In genomic region chr1:121527600-121528398, GRCm38 (mm10) we compare ENCODE assay signal across 8 mouse cellular contexts. TPM values are rescaled to one million over a fixed set of nuclear protein-coding genes. Genes with fewer than 3 reads are reported as not detected.
A peak's percentile ranks its signal among the peaks of the same experiment; 100 is the strongest.
DNase-seq lines count a peak whose midpoint lies in the region; ATAC-seq lines count a peak whose summit lies in the region.

No protein-coding gene starts in this region.

- no peak overlapping the region for H3K27ac ChIP-seq in limb, embryonic 10.5 days
- no peak overlapping the region for H3K27ac ChIP-seq in neural tube, embryonic 15.5 days (replicated peaks)

- DNase-seq in cerebellum, postnatal 10 days: peak; percentile 43
- no peak for DNase-seq in cerebellum, adult 11 months
- peak; percentile 52 for DNase-seq in limb, embryonic 10.5 days (ENCODE audit: low spot score)
- DNase-seq in adrenal gland, adult (ENCODE audit: inconsistent age in 2 of 2, low spot score in 1 of 2): no peak

- no peak for ATAC-seq in megakaryocyte, adult 5-6 weeks (ENCODE audit: poor library complexity, severe bottlenecking)
- peak; percentile 77 for ATAC-seq in neural tube, embryonic 15.5 days (ENCODE audit: low FRiP score)
- ATAC-seq in monocyte, adult 5-6 weeks (replicated peaks; ENCODE audit: insufficient number of reproducible peaks, low FRiP score, low TSS enrichment, poor library complexity, severe bottlenecking): no peak

- H3K9me3 ChIP-seq in megakaryocyte, embryonic 14.5 days: peaks cover 10% of the 10 kb centered on the region
- H3K9me3 ChIP-seq in limb, embryonic 10.5 days (replicated peaks): no peaks in the 10 kb centered on the region
- no peaks in the 10 kb centered on the region for H3K9me3 ChIP-seq in neural tube, embryonic 15.5 days (replicated peaks)

- peaks cover 16% of the 10 kb centered on the region for H3K4me1 ChIP-seq in megakaryocyte, embryonic 14.5 days
- peaks cover 16% of the 10 kb centered on the region for H3K4me1 ChIP-seq in limb, embryonic 10.5 days
- peaks cover 16% of the 10 kb centered on the region for H3K4me1 ChIP-seq in neural tube, embryonic 15.5 days

- 14% methylated on average over 55 of the region's 55 CpGs for WGBS in limb, embryonic 10.5 days
- WGBS in neural tube, embryonic 15.5 days: 9% methylated on average over 55 of the region's 55 CpGs

- H3K4me3 ChIP-seq in megakaryocyte, embryonic 14.5 days (replicated peaks): peak overlapping the region; percentile 85
- peak overlapping the region; percentile 50 for H3K4me3 ChIP-seq in limb, embryonic 10.5 days
- H3K4me3 ChIP-seq in neural tube, embryonic 15.5 days (replicated peaks): peak overlapping the region; percentile 39

- H3K36me3 ChIP-seq in megakaryocyte, embryonic 14.5 days (replicated peaks; ENCODE audit: low read length): no peaks in the 10 kb centered on the region
- no peaks in the 10 kb centered on the region for H3K36me3 ChIP-seq in limb, embryonic 10.5 days
- H3K36me3 ChIP-seq in neural tube, embryonic 15.5 days: no peaks in the 10 kb centered on the region

- peaks cover 44% of the 10 kb centered on the region for H3K27me3 ChIP-seq in megakaryocyte, embryonic 14.5 days (replicated peaks)
- H3K27me3 ChIP-seq in limb, embryonic 10.5 days (ENCODE audit: low read depth, poor library complexity, severe bottlenecking): peaks cover 52% of the 10 kb centered on the region
- peaks cover 35% of the 10 kb centered on the region for H3K27me3 ChIP-seq in neural tube, embryonic 15.5 days (replicated peaks)

- peak overlapping the region; percentile 30; the same call in 1 of the 2 replicates for H3K9ac ChIP-seq in neural tube, embryonic 15.5 days (replicated peaks)

- H3K4me2 ChIP-seq in neural tube, embryonic 15.5 days: peak overlapping the region; percentile 73

RNA-seq across cellular contexts. Expression of gene Htr5b, which starts 0.5 kb away (rescaled TPM):
- polyA plus RNA-seq in megakaryocyte, embryonic 14.5 days (2012; ENCODE audit: insufficient read depth, low replicate concordance): not detected in 2 replicates
- total RNA-seq in megakaryocyte, adult 5-6 weeks (2015): not detected in 2 replicates
- total RNA-seq in megakaryocyte, adult 5-6 weeks (2017): not detected in 2 replicates
- 0.43 and 0.51 TPM in 2 replicates for polyA plus RNA-seq in limb, embryonic 10.5 days (2016; fragmentation: Nextera tagmentation; extraction: Ambion mirVana)
- 1.1 and 1.4 TPM in 2 replicates for polyA plus RNA-seq in neural tube, embryonic 15.5 days (2015; fragmentation: Nextera tagmentation; extraction: Ambion mirVana)
- total RNA-seq in monocyte, adult 5-6 weeks (2017): not detected in 3 replicates

RNA-seq across cellular contexts. Expression of gene Ddx18, which starts 40.0 kb away (rescaled TPM):
- 9.1 and 10.6 TPM in 2 replicates for polyA plus RNA-seq in megakaryocyte, embryonic 14.5 days (2012; ENCODE audit: insufficient read depth, low replicate concordance)
- 46.1 and 49.1 TPM in 2 replicates for total RNA-seq in megakaryocyte, adult 5-6 weeks (2015)
- 18.9 and 21.1 TPM in 2 replicates for total RNA-seq in megakaryocyte, adult 5-6 weeks (2017)
- 75.5 and 89.8 TPM in 2 replicates for polyA plus RNA-seq in limb, embryonic 10.5 days (2016; fragmentation: Nextera tagmentation; extraction: Ambion mirVana)
- polyA plus RNA-seq in neural tube, embryonic 15.5 days (2015; fragmentation: Nextera tagmentation; extraction: Ambion mirVana): 33.1 and 37.4 TPM in 2 replicates
- total RNA-seq in monocyte, adult 5-6 weeks (2017): 19.0 to 38.8 TPM (median 25.3 TPM) in 3 replicates

Comparison
In these comparisons a context has a peak if more than half of its experiments do, and no peak if none do; other contexts are left out.
1. DNase-seq: peak in cerebellum, postnatal 10 days (2 of 2) and limb, embryonic 10.5 days (single experiment); none in cerebellum, adult 11 months (single experiment) and adrenal gland, adult (0 of 2).
2. Peak in every context shown above with its lines, with median percentiles within 50 percentile points of each other: H3K4me3 ChIP-seq.